Mouse (Mus musculus): Measurements from ENCODE around the gene Cnn2. TPM values are rescaled to one million over a fixed set of nuclear protein-coding genes. Genes with fewer than 3 reads are reported as not detected.

Gene Cnn2
- total RNA-seq, 2 experiments from 2014 or later, result 28.5 to 49.0 TPM

DNA sequence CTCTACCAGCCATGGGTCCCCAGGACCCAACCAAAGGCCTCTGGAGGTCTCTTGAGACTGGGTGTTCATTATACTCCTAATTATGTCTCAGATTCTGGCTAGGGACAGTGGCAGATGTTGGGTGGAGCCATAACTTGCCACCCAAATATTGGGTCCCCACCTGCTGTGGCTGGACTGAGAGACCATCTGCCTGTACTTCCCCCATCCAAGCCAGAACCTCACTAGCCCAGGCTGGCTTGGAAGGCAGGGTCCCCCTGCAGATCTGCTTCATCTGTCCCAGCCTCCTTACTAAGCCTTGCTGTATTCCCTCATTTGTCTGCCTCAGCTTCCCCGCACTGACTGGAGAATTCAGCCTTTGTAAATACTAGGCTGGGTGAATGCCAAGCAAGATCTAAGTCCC, 20.2 kb upstream of the Cnn2 start:
- DNase-seq (ENCODE audit: low spot score in 2 of 2), result no peak

GRCm38 (mm10) chr10:79969124-79969568, 19.2 kb upstream of the Cnn2 start:
- no peak for DNase-seq (ENCODE audit: low spot score in 2 of 2)

DNA sequence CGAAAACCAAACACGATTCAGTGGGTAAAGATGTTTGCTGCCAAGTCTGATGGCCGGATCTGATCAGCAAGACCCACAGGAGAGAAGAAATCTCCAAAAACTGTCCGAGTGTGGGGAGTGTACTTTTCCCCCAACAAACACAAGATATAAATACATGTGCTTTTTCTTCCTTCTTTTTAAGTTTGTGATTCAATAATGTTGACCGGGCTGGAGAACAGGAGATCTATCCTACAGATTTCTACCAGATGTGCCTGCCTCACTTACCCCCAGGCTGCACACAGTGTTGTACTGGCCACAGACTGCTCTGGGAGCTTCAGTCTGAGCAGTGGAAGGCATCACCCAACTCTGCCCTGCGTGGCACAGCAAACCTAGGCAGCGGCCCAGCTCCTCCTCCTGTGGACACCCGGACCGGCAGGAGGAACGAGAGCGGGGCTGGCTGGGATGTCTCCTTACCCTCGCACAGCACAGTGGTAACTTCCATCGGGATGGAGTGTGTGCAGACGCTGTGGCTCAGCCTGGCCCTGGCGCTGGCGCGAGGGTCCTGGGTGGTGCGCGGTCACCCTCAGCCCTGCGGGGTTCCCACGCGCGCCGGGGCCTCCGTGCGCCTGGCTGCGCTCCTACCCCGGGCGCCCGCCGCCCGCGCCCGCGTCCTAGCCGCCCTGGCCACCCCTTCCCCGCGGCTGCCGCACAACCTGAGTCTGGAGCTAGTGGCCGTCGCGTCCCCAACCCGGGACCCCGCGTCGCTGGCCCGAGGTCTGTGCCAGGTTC, 17.8 kb upstream of the Cnn2 start, which contains the start of gene Grin3b:
TSS of gene Grin3b (plus strand) at position 301 of the 768 bp plus-strand sequence.
- no peak for DNase-seq (ENCODE audit: low spot score in 2 of 2)

DNA sequence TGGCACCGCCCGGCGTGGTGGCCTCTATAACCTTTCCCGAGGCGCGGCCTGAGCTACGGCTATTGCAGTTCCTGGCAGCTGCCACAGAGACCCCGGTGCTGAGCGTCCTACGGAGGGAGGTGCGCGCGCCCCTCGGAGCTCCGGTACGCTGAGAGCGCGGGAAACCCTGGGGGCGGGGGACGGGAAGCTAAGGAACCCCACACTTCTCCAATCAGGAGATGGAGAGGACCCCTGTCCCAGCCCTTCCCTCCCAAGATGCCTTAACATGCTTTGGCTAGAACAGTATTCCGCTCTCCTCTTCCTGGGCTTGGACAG, 17.2 kb upstream of the Cnn2 start:
- DNase-seq (ENCODE audit: low spot score in 2 of 2), result no peak

DNA sequence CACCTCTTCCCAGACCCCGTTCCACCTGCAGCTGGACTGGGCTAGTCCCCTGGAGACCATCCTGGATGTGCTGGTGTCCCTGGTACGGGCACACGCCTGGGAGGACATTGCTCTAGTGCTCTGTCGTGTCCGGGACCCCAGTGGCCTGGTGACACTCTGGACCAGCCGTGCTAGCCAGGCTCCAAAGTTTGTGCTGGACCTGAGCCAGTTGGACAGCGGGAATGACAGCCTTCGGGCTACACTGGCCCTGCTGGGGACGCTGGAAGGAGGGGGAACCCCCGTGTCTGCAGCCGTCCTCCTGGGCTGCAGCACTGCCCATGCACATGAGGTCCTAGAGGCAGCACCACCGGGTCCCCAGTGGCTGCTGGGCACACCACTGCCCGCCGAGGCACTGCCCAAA, 15.6 kb upstream of the Cnn2 start:
- no peak for DNase-seq (ENCODE audit: low spot score in 2 of 2)

DNA sequence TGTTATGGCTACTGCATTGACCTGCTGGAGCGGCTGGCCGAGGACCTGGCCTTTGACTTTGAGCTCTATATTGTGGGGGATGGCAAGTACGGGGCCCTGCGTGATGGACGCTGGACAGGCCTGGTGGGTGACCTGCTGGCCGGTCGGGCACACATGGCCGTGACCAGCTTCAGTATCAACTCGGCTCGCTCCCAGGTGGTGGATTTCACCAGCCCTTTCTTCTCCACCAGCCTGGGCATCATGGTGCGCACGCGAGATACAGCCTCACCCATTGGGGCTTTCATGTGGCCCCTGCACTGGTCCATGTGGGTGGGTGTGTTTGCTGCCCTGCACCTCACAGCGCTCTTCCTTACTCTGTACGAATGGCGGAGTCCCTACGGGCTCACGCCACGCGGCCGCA, 14.3 kb upstream of the Cnn2 start:
- DNase-seq (ENCODE audit: low spot score in 2 of 2), result no peak

DNA sequence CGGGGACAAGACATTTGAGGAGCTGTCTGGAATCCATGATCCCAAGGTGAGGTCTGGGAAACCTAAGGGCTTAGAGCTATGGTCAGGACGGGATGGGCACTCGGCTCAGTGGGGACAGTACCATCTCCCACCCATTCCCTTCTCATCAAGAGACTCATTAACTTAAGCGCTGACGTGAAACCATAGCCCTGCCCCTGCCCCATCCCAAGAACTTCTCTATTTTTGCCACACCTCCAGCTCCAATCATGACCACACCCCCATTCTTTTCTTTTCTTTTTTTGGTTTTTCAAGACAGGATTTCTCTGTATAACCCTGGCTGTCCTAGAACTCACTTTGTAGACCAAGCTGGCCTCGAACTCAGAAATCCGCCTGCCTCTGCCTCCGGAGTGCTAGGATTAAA, 13.7 kb upstream of the Cnn2 start:
- no peak for DNase-seq (ENCODE audit: low spot score in 2 of 2)

DNA sequence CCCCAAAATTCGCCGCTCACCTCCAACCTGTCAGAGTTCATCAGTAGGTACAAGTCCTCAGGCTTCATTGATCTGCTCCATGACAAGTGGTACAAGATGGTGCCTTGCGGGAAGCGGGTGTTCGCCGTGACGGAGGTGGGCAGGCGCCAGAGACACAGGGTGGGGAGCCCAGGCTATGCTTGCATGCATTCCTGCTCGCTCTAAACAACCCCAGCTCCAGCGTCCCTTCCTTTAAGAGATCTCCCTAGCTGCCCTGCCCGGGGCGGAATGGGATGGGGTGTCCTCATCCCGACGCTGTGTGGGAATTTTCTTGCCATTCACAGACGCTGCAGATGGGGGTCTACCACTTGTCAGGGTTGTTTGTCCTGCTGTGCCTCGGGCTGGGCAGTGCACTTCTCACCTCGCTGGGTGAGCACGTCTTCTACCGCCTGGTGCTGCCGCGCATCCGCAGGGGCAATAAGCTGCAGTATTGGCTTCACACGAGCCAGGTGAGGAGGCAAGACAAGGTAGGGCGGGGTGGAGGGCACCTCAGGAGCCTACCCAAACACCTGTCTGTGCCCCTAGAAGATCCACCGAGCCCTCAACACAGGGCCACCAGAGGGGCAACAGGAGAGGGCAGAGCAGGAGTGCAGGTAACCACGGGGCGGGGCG, 12.2 kb upstream of the Cnn2 start:
- no peak for DNase-seq (ENCODE audit: low spot score in 2 of 2)

DNA sequence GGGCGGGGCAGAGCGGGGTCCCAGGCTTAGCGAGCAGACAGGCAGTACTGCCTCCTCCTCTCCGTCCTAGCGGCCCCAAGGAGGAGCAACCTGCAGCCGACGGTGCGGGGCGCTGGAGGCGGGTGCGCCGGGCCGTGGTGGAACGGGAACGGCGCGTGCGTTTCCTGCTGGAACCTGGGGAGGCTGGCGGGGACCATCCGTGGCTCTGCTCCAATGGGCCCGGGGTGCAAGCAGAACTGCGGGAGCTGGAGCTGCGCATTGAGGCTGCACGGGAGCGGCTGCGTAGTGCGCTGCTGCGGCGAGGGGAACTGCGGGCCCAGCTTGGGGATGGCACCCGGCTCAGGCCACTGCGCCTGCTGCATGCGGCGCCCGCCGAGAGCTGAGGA, 11.7 kb upstream of the Cnn2 start:
- DNase-seq (ENCODE audit: low spot score in 2 of 2), result no peak

DNA sequence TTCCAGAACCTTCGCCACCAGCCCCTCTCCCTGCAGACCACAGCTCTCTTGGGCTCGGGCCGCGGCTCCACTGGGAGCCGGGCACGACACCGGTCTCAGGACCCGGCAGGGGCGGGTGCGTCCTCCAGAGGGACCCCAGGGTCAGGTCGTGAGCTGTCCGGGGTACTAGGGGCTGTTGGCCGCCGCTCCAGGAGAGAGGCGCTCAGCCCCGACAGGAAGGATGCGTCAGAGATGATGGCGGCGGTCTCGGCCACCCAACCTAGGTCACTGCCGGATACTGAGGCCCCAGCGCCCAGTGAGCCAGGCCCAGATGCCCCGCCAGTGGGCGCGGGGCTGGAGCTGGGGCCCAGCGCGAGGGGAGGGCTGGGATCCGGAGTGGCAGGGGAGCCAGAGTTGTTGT, 11.1 kb upstream of the Cnn2 start:
- DNase-seq (ENCODE audit: low spot score in 2 of 2), result no peak

GRCm38 (mm10) chr10:79978061-79978460, 10.3 kb upstream of the Cnn2 start:
- no peak for DNase-seq (ENCODE audit: low spot score in 2 of 2)

DNA sequence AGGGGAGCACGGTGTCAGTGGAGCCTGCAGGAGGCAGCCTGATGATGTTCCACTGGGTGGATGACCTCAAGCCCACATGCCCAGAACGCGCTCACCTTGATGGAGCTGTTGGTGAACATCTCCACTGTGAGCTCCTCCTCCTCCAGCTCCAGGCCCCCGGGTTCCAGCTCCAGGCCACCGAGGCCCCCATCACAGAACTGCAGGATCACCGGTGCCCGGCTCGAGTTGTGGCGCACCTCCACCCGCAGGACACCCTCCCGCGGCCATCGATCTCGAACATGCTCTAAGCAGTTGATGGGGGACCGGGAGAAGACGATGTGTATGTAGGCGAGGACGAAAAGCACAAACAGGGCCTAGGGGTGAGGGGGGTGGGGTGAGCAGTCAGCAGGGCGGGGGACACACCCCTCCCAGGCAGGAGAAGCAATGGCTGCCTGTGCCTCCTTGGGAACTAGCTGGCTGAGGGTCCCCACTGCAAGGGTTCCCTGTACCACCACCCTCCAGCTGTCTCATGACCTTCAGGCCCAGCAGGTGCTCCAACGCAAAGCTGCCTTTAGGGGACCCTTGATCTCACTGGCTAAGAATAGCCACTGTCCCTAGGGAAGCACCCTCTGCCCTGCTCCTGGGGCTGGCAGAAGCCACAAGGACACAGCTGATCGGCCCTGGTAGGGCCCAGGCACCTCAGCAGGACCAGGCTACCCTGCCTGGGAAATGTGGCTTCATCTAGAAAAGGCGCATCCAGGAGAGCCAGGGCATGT, 8.8 kb upstream of the Cnn2 start:
- DNase-seq (ENCODE audit: low spot score in 2 of 2), result no peak

DNA sequence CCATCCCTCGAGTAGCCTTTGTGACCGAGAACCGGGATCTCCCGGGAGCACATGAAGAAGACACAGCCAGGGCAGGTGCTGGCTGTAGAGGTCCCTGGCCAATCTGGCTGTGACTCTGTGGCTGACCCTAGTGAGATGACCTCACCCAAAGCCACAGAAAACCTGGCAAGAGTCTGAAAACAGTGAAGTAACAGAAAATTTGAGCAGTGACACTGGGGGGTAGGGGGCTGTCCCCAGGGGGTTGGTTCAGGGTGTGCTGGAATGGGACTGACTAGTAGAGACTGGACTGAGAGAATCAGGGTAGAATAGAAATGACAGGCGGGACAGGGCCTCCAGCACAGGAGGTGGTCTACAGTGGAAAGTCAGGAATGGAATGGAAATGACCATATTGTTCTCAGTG, 5.2 kb upstream of the Cnn2 start:
- DNase-seq (ENCODE audit: low spot score in 2 of 2), result no peak

GRCm38 (mm10) chr10:79983670-79984069, 4.7 kb upstream of the Cnn2 start:
- DNase-seq (ENCODE audit: low spot score in 2 of 2), result peak; percentile 60 to 70

- peak; percentile 81 to 85 for DNase-seq (ENCODE audit: low spot score in 2 of 2)
These were observed 4.1 kb upstream of the Cnn2 start, which contains the start of gene Tmem259 for GRCm38 (mm10) chr10:79984195-79984816. Gene Tmem259, minus strand, starts transcription at chr10:79984330.

- peak; percentile 80 to 84 for DNase-seq (ENCODE audit: low spot score in 2 of 2)
These were observed 3.5 kb upstream of the Cnn2 start for GRCm38 (mm10) chr10:79984871-79985270.

GRCm38 (mm10) chr10:79985334-79986231, 2.8 kb upstream of the Cnn2 start:
- peak in 1 of 2 experiments; percentile 37 for DNase-seq (ENCODE audit: low spot score in 2 of 2)

DNA sequence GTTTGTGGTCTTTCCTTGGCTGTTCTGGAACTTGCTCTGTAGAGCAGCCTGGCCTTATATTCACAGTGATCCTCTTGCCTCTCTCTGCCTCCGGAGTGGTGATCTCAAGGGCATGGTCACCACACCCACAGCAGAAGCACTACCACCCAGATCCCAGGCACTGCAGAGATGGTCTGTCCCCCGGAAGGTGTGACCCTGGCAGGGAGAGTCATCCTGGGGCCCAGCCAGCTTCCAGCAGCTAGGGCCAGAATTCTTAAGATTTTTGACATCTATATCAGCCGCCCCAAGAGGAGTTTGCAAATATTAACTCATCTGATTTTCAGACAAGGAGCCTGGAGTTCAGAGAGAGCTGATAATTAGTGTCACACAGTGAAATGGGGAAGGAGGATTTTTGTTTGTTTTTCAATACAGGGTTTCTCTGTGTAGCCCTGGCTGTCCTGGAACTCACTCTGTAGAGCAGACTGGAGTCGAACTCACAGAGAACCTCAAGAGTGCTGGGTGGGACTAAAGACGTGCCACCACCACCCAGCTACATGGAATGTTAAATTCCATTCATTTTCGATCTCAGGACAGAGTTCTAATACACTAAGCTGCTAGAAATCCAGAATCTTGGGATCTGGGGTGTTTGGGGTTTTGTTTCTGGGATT, 2.0 kb upstream of the Cnn2 start:
- peak; percentile 54 to 60 for DNase-seq (ENCODE audit: low spot score in 2 of 2)

DNA sequence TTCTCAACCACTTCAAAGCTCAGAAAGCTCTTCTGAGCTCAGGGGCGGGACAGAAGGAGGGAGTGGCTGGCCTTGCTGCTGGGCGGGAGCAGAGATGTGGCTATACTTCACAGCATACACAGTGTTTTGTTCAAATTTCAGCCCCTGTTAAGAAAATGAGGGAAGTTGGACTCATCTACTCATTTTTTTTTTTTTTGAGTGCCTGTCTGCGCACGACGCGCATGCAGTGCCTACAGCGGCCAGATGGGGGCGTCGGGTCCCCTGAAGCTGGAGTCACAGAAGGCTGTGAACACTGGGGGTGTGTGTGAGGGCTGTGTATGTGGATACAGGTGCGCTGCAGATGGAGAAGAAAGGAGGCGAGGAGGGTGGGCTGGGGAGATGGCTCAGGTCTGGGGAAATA, 1.4 kb upstream of the Cnn2 start:
- peak; percentile 74 to 86 for DNase-seq (ENCODE audit: low spot score in 2 of 2)
